Mouse (Mus musculus) hindbrain, postnatal 0 days (tissue): ENCODE data around the gene Usp44. TPM values are rescaled to one million over a fixed set of nuclear protein-coding genes. Genes with fewer than 3 reads are reported as not detected.

ENCODE experiments used
- ATAC-seq: fragments of 200-750 bp; cut with Nextera tagmentation; 2 replicates; pipeline ENCODE4 v1.8.0; 2017; ENCODE audit warnings: mild to moderate bottlenecking, moderate TSS enrichment, moderate library complexity
- DNase-seq: peaks from one replicate; pipeline ENCODE4 v3.0.0-alpha.2; 2015; ENCODE audit warnings: low spot score
- H3K27ac ChIP-seq: fragments of 300-500 bp; sonication (generic); 2 replicates; pipeline ENCODE4 v1.5.1; 2014; ENCODE audit warnings: mild to moderate bottlenecking
- H3K27me3 ChIP-seq: fragments of 300-500 bp; sonication (generic); 2 replicates; pipeline ENCODE4 v1.6.1; 2014; ENCODE audit warnings: low read length, mixed read lengths; ENCODE audit not compliant: insufficient read depth
- H3K36me3 ChIP-seq: fragments of 300-500 bp; sonication (generic); 2 replicates; pipeline ENCODE4 v1.6.1; 2014; ENCODE audit warnings: low read length, mixed read lengths; ENCODE audit not compliant: insufficient read depth
- H3K4me1 ChIP-seq: fragments of 300-500 bp; sonication (generic); 2 replicates; pipeline ENCODE4 v1.6.1; 2014; ENCODE audit warnings: antibody characterized with exemption, low read length, mixed read lengths; ENCODE audit not compliant: insufficient read depth
- H3K4me2 ChIP-seq: fragments of 300-500 bp; sonication (generic); 2 replicates; pipeline ENCODE4 v1.6.1; 2014; ENCODE audit warnings: low read depth, mild to moderate bottlenecking, low read length, moderate library complexity, mixed read lengths
- H3K4me3 ChIP-seq: fragments of 300-500 bp; sonication (generic); 2 replicates; pipeline ENCODE4 v1.5.1; 2014; ENCODE audit warnings: low read length
- H3K9ac ChIP-seq: fragments of 300-500 bp; sonication (generic); replicated peaks from 2 replicates; pipeline ENCODE4 v1.6.1; 2014; ENCODE audit warnings: mild to moderate bottlenecking, low read length, moderate library complexity, mixed read lengths
- H3K9me3 ChIP-seq: fragments of 300-500 bp; sonication (generic); 2 replicates; pipeline ENCODE4 v1.6.1; 2016; ENCODE audit warnings: low read length, mixed read lengths
- CTCF ChIP-seq: IDR thresholded peaks from 2 replicates; pipeline ENCODE4 v1.5.1; 2016; ENCODE audit warnings: antibody characterized with exemption, control low read depth, low read depth
- WGBS: fragments of 180-500 bp; shearing (Covaris S2); extraction: QIAGEN DNeasy Blood & Tissue Kit; methylation state at CpG from one replicate; pipeline ENCODE4 v1.1.7; 2014; 5-methylcytosine and 5-hydroxymethylcytosine counted together
- polyA plus RNA-seq: library from polyadenylated mRNA; unstranded; fragments of >200 nt; fragmentation: Nextera tagmentation; extraction: Ambion mirVana; gene quantifications from 2 replicates; pipeline ENCODE4 v1.2.1, GENCODE M21; 2015
- total RNA-seq: library from RNA; depleted of rRNA; stranded (reverse); fragments of >200 nt; gene quantifications from 2 replicates; pipeline ENCODE4 v1.2.3, GENCODE M21; 2014; rRNA removed

Gene Usp44
- total and polyA plus RNA-seq, 2 experiments from 2014 or later: 0.26 to 0.43 TPM

- WGBS: 64% methylated on average over 10 of the region's 10 CpGs
Measured at GRCm38 (mm10) chr10:93907376-93907775, 76.0 kb downstream of the Usp44 start.

More at GRCm38 (mm10) chr10:93907376-93907775, 76.0 kb downstream of the Usp44 start:
- Histone ChIP-seq H3K9me3 (no peaks in the 10 kb centered on the region), H3K4me3 (no peak overlapping the region), H3K36me3 (no peaks in the 10 kb centered on the region), H3K27ac (no peak overlapping the region), H3K4me1 (no peaks in the 10 kb centered on the region), H3K4me2 (no peak overlapping the region), H3K27me3 (no peaks in the 10 kb centered on the region), H3K9ac (no peak overlapping the region)
- ATAC-seq (no peak), DNase-seq (no peak)
- TF ChIP-seq CTCF: no peak

Other genes with a start within 250 kb of the Usp44 start
- 20.1 and 26.2 TPM in 2 replicates for gene Snrpf, start 241.8 kb upstream of the Usp44 start, total RNA-seq
- gene Snrpf, start 241.8 kb upstream of the Usp44 start, polyA plus RNA-seq: 65.2 and 65.8 TPM in 2 replicates
- 13.1 and 26.4 TPM in 2 replicates for gene Ntn4, start 190.9 kb upstream of the Usp44 start, total RNA-seq
- 0.99 and 1.2 TPM in 2 replicates for gene Ntn4, start 190.9 kb upstream of the Usp44 start, polyA plus RNA-seq
- 35.0 and 50.7 TPM in 2 replicates for gene Metap2, start 65.5 kb downstream of the Usp44 start, total RNA-seq
- 158 and 171 TPM in 2 replicates for gene Metap2, start 65.5 kb downstream of the Usp44 start, polyA plus RNA-seq
- gene Vezt, start 204.3 kb downstream of the Usp44 start, total RNA-seq: 38.6 and 51.6 TPM in 2 replicates
- 33.3 and 34.4 TPM in 2 replicates for gene Vezt, start 204.3 kb downstream of the Usp44 start, polyA plus RNA-seq
- gene Fgd6, start 204.4 kb downstream of the Usp44 start, total RNA-seq: 4.7 and 5.2 TPM in 2 replicates
- gene Fgd6, start 204.4 kb downstream of the Usp44 start, polyA plus RNA-seq: 1.9 and 2.0 TPM in 2 replicates